Mouse (Mus musculus): ENCODE data around the gene Nrros. TPM values are rescaled to one million over a fixed set of nuclear protein-coding genes. Genes with fewer than 3 reads are reported as not detected.

Nrros gene
- polyA plus RNA-seq, 1 experiment from 2014 or later: 10.1 TPM

- ATAC-seq (ENCODE audit: insufficient number of reproducible peaks, low FRiP score, low TSS enrichment, low read depth) (no peak), DNase-seq (ENCODE audit: low spot score) (no peak)
- Histone ChIP-seq H3K27me3 (ENCODE audit: control insufficient read depth, insufficient read depth, low read length) (no peaks in the 10 kb centered on the region), H3K4me1 (ENCODE audit: control insufficient read depth, insufficient read depth, low read length) (no peaks in the 10 kb centered on the region), H3K36me3 (ENCODE audit: control insufficient read depth, insufficient read depth, low read length) (no peaks in the 10 kb centered on the region), H3K9me3 (ENCODE audit: control insufficient read depth, low read length) (no peaks in the 10 kb centered on the region), H3K9ac (ENCODE audit: low read length) (no peak overlapping the region), H3K4me3 (ENCODE audit: low read depth, low read length) (no peak overlapping the region), H3K27ac (replicated peaks; ENCODE audit: low read depth, low read length) (no peak overlapping the region), H3K4me2 (ENCODE audit: low read depth, severe bottlenecking) (no peak overlapping the region)
- WGBS: 76% methylated on average over 13 of the region's 13 CpGs
Observed at GRCm38 (mm10) chr16:32154437-32154836, 11.0 kb downstream of the Nrros start.

DNA sequence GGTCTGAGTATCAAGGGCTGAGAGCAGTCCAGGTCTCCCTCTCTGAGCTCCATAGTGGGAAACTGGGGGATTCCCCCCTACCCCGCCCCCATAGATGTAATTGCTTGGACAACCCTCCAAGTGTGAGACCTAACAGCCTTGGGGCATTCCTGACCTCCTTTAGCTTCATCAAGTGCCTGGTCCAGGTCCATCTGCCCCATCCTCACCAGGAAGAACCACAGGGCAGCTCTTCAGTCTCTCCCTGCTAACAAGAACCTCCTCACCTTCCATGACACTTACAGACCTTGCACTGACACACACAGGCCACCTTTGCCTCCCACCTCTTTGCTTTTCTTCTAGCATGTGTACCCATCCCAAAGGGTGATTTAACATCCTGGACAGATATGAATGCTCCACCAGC lies 11.4 kb downstream of the Nrros start:
- ATAC-seq (ENCODE audit: insufficient number of reproducible peaks, low FRiP score, low TSS enrichment, low read depth) (no peak), DNase-seq (ENCODE audit: low spot score) (no peak)
- H3K36me3 ChIP-seq (ENCODE audit: control insufficient read depth, insufficient read depth, low read length): no peaks in the 10 kb centered on the region
- no peak overlapping the region for H3K27ac ChIP-seq (replicated peaks; ENCODE audit: low read depth, low read length)
- H3K4me1 ChIP-seq (ENCODE audit: control insufficient read depth, insufficient read depth, low read length): no peaks in the 10 kb centered on the region
- 71% methylated on average over 1 of the region's 1 CpGs for WGBS
- no peaks in the 10 kb centered on the region for H3K9me3 ChIP-seq (ENCODE audit: control insufficient read depth, low read length)
- no peaks in the 10 kb centered on the region for H3K27me3 ChIP-seq (ENCODE audit: control insufficient read depth, insufficient read depth, low read length)
- no peak overlapping the region for H3K9ac ChIP-seq (ENCODE audit: low read length)
- no peak overlapping the region for H3K4me2 ChIP-seq (ENCODE audit: low read depth, severe bottlenecking)
- no peak overlapping the region for H3K4me3 ChIP-seq (ENCODE audit: low read depth, low read length)

DNA sequence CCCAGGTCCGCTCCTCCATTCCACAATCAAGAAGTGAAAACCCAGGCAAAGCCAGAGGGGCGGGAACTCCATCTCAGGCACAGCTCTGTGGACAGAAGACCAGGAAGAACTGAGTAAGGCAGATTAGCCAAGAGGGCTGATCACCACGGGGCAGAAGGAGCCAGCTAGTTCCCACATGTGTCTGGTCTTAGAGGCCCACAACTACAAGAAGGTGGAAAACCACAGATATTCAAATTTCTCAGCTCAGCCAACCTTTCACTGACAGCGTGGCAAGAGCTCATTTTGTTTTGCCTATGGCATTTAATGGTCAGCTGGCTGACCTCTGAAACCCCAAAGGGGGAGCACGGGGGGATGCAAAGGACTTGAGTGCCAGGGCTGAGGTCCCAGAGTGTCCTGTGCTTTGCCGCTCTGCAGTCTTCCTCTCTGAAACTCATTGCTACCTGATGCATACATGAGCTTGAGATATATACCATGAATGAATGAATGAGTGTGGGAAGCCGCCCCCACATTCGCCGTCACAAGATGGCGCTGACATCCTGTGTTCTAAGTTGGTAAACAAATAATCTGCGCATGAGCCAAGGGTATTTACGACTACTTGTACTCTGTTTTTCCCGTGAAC lies 17.7 kb downstream of the Nrros start:
- no peak for ATAC-seq (ENCODE audit: insufficient number of reproducible peaks, low FRiP score, low TSS enrichment, low read depth)
- 55% methylated on average over 10 of the region's 13 CpGs for WGBS
- H3K27ac ChIP-seq (replicated peaks; ENCODE audit: low read depth, low read length): no peak overlapping the region
- no peaks in the 10 kb centered on the region for H3K27me3 ChIP-seq (ENCODE audit: control insufficient read depth, insufficient read depth, low read length)
- H3K4me1 ChIP-seq (ENCODE audit: control insufficient read depth, insufficient read depth, low read length): no peaks in the 10 kb centered on the region
- H3K4me2 ChIP-seq (ENCODE audit: low read depth, severe bottlenecking): 0 out of 2 replicates have a peak overlapping the region, but pooled peaks have one; percentile 15
- peaks cover 13% of the 10 kb centered on the region; the same call in 1 of the 2 replicates for H3K36me3 ChIP-seq (ENCODE audit: control insufficient read depth, insufficient read depth, low read length)
- H3K9me3 ChIP-seq (ENCODE audit: control insufficient read depth, low read length): 0 out of 2 replicates have a peak, but pooled peaks cover 3% of the 10 kb centered on the region
- no peak overlapping the region for H3K4me3 ChIP-seq (ENCODE audit: low read depth, low read length)
- no peak overlapping the region for H3K9ac ChIP-seq (ENCODE audit: low read length)
- DNase-seq (ENCODE audit: low spot score): peak; percentile 29

DNA sequence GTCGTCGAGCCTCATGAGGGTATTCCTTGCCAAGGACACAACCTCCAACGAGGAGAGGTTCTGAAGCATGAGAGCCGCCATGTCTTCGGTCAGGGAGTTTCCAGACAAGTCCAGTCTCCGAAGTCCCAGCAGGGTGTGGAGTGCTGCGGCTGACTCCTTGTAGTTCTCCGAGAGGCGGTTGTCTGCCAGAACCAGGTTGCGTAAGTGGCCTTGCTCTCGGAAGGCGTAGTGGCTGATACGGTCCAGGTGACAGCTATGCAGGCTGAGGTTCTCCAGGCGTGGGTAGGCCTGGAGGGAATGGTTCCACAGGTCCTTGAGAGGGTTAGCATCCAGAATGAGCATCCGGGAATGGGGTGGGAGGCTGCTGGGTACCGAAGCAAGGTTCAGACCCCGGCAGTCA lies 20.8 kb downstream of the Nrros start:
- H3K9ac ChIP-seq (ENCODE audit: low read length): no peak overlapping the region
- peaks cover 13% of the 10 kb centered on the region; the same call in 1 of the 2 replicates for H3K36me3 ChIP-seq (ENCODE audit: control insufficient read depth, insufficient read depth, low read length)
- no peaks in the 10 kb centered on the region for H3K27me3 ChIP-seq (ENCODE audit: control insufficient read depth, insufficient read depth, low read length)
- DNase-seq (ENCODE audit: low spot score) (no peak), ATAC-seq (ENCODE audit: insufficient number of reproducible peaks, low FRiP score, low TSS enrichment, low read depth) (no peak)
- H3K4me1 ChIP-seq (ENCODE audit: control insufficient read depth, insufficient read depth, low read length): no peaks in the 10 kb centered on the region
- no peak overlapping the region for H3K27ac ChIP-seq (replicated peaks; ENCODE audit: low read depth, low read length)
- no peak overlapping the region for H3K4me3 ChIP-seq (ENCODE audit: low read depth, low read length)
- 0 out of 2 replicates have a peak, but pooled peaks cover 3% of the 10 kb centered on the region for H3K9me3 ChIP-seq (ENCODE audit: control insufficient read depth, low read length)
- 94% methylated on average over 17 of the region's 17 CpGs for WGBS
- H3K4me2 ChIP-seq (ENCODE audit: low read depth, severe bottlenecking): no peak overlapping the region

DNA sequence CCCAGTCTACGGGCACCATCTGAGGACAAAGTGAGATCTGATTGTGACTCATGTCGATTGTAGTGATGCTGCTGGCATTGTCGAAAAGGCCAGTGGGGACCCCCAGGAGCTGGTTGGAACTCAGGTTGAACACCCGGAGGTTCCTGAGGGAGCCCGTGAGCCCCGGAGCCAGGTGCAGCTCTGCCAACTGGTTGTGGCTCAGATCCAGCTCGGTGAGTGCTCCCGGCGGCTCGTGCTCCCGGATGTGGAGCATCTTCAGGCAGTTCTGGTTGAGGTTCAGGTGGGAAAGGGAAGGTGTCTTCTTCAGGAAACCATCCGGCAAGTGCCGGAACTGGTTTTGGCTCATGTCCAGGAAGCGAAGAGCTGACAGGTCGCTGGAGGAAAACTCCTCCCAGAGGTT lies 21.6 kb downstream of the Nrros start:
- no peak overlapping the region for H3K9ac ChIP-seq (ENCODE audit: low read length)

DNA sequence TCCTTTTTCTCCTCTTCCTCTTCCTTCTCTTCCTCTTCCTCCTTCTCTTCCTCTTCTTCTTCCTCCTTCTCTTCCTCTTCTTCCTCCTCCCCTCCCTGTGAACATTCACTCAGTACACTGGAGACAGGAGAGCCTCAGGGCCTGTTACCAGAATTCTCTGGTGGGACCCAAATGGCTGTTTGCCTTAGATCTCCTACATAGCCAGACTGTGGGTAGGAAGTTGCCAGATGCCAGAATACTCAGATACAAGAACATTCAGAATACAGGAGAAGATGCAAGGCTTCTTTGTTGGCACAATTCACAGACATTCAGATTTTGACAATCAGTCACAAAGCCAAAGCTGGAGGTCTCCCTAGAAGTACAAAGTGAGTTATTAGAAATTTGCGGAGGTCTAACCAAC lies 26.4 kb downstream of the Nrros start:
- WGBS: 88% methylated on average over 1 of the region's 1 CpGs
- Histone ChIP-seq H3K36me3 (ENCODE audit: control insufficient read depth, insufficient read depth, low read length) (peaks cover 9% of the 10 kb centered on the region; the same call in 1 of the 2 replicates), H3K4me1 (ENCODE audit: control insufficient read depth, insufficient read depth, low read length) (no peaks in the 10 kb centered on the region), H3K9ac (ENCODE audit: low read length) (no peak overlapping the region), H3K9me3 (ENCODE audit: control insufficient read depth, low read length) (0 out of 2 replicates have a peak, but pooled peaks cover 3% of the 10 kb centered on the region), H3K4me3 (ENCODE audit: low read depth, low read length) (no peak overlapping the region), H3K27me3 (ENCODE audit: control insufficient read depth, insufficient read depth, low read length) (no peaks in the 10 kb centered on the region), H3K4me2 (ENCODE audit: low read depth, severe bottlenecking) (no peak overlapping the region), H3K27ac (replicated peaks; ENCODE audit: low read depth, low read length) (no peak overlapping the region)
- ATAC-seq (ENCODE audit: insufficient number of reproducible peaks, low FRiP score, low TSS enrichment, low read depth) (no peak), DNase-seq (ENCODE audit: low spot score) (no peak)

More for the DNA sequence above, 21.6 kb downstream of the Nrros start:
- Histone ChIP-seq H3K27ac (replicated peaks; ENCODE audit: low read depth, low read length) (no peak overlapping the region), H3K4me3 (ENCODE audit: low read depth, low read length) (no peak overlapping the region), H3K4me1 (ENCODE audit: control insufficient read depth, insufficient read depth, low read length) (no peaks in the 10 kb centered on the region), H3K36me3 (ENCODE audit: control insufficient read depth, insufficient read depth, low read length) (peaks cover 13% of the 10 kb centered on the region; the same call in 1 of the 2 replicates), H3K4me2 (ENCODE audit: low read depth, severe bottlenecking) (no peak overlapping the region), H3K27me3 (ENCODE audit: control insufficient read depth, insufficient read depth, low read length) (no peaks in the 10 kb centered on the region), H3K9me3 (ENCODE audit: control insufficient read depth, low read length) (0 out of 2 replicates have a peak, but pooled peaks cover 3% of the 10 kb centered on the region)
- no peak for ATAC-seq (ENCODE audit: insufficient number of reproducible peaks, low FRiP score, low TSS enrichment, low read depth)
- DNase-seq (ENCODE audit: low spot score): no peak
- 96% methylated on average over 15 of the region's 15 CpGs for WGBS

- H3K9me3 ChIP-seq (ENCODE audit: control insufficient read depth, low read length): no peaks in the 10 kb centered on the region
- no peaks in the 10 kb centered on the region for H3K4me1 ChIP-seq (ENCODE audit: control insufficient read depth, insufficient read depth, low read length)
- 81% methylated on average over 7 of the region's 7 CpGs for WGBS
- DNase-seq (ENCODE audit: low spot score) (no peak), ATAC-seq (ENCODE audit: insufficient number of reproducible peaks, low FRiP score, low TSS enrichment, low read depth) (no peak)
- H3K27me3 ChIP-seq (ENCODE audit: control insufficient read depth, insufficient read depth, low read length): no peaks in the 10 kb centered on the region
- no peaks in the 10 kb centered on the region for H3K36me3 ChIP-seq (ENCODE audit: control insufficient read depth, insufficient read depth, low read length)
- H3K4me2 ChIP-seq (ENCODE audit: low read depth, severe bottlenecking): no peak overlapping the region
- no peak overlapping the region for H3K9ac ChIP-seq (ENCODE audit: low read length)
- H3K4me3 ChIP-seq (ENCODE audit: low read depth, low read length): no peak overlapping the region
- no peak overlapping the region for H3K27ac ChIP-seq (replicated peaks; ENCODE audit: low read depth, low read length)
Observed at GRCm38 (mm10) chr16:32135842-32136357, 29.5 kb downstream of the Nrros start.

GRCm38 (mm10) chr16:32133148-32133547 lies 32.2 kb downstream of the Nrros start:
- DNase-seq (ENCODE audit: low spot score) (no peak), ATAC-seq (ENCODE audit: insufficient number of reproducible peaks, low FRiP score, low TSS enrichment, low read depth) (no peak)
- H3K4me3 ChIP-seq (ENCODE audit: low read depth, low read length): no peak overlapping the region
- no peaks in the 10 kb centered on the region for H3K4me1 ChIP-seq (ENCODE audit: control insufficient read depth, insufficient read depth, low read length)
- no peak overlapping the region for H3K27ac ChIP-seq (replicated peaks; ENCODE audit: low read depth, low read length)
- no peaks in the 10 kb centered on the region for H3K36me3 ChIP-seq (ENCODE audit: control insufficient read depth, insufficient read depth, low read length)
- 86% methylated on average over 3 of the region's 3 CpGs for WGBS
- H3K4me2 ChIP-seq (ENCODE audit: low read depth, severe bottlenecking): no peak overlapping the region
- H3K9ac ChIP-seq (ENCODE audit: low read length): no peak overlapping the region
- H3K27me3 ChIP-seq (ENCODE audit: control insufficient read depth, insufficient read depth, low read length): no peaks in the 10 kb centered on the region
- H3K9me3 ChIP-seq (ENCODE audit: control insufficient read depth, low read length): no peaks in the 10 kb centered on the region
